Mouse (Mus musculus): ENCODE data around the gene Olfr921. TPM values are rescaled to one million over a fixed set of nuclear protein-coding genes. Genes with fewer than 3 reads are reported as not detected.

Gene Olfr921
- not detected in 2 replicates for polyA plus RNA-seq (2015; fragmentation: Nextera tagmentation; extraction: Ambion mirVana)

DNA sequence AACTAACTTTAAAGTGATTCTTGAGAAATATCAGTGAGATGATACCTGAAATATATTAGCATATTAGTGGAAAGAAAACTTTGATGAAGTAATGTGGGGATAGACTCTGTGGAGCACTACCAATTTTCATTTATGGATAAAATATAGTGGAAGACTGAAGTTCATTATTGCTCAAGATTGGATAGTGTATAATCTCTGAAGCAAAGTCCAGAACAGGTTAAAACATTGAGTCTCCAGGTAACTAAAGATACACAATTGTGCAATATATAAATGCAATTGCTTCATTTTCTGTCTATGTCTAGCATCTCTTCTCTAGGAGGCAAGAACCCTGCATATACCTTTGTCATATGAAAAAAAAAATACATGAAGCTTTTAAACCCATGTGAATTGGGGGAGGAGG, at the start of gene Olfr921:
Gene Olfr921, plus strand, starts transcription at position 301 of the 400 bp plus-strand sequence.
- H3K27me3 ChIP-seq: no peaks in the 10 kb centered on the region
- ATAC-seq (replicated peaks; ENCODE audit: low FRiP score): no peak
- H3K9ac ChIP-seq: no peak within 1 kb of the TSS
- H3K9me3 ChIP-seq (replicated peaks): no peaks in the 10 kb centered on the region
- no peak within 1 kb of the TSS for H3K4me2 ChIP-seq
- no peaks in the 10 kb centered on the region for H3K4me1 ChIP-seq
- H3K27ac ChIP-seq: no peak within 1 kb of the TSS
- H3K36me3 ChIP-seq: no peaks in the 10 kb centered on the region
- no peak within 1 kb of the TSS for H3K4me3 ChIP-seq (replicated peaks)

DNA sequence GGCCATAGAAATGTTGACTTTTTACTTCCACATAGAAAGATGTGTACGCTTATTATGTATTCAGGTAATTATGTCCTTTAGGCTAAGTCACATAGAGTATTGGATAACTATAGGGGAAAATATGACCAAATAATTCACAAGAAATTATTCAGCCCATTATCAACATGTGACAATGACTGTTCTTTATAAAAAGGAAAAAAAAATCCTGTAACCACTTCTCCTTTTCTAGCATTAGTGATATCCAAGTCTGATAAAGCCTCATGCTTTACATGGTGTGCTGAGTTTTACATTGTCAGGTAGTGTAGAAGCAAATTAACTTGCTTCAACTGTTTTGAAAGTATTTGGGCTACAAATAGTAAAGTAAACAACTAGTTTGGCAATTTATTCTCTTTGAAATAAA, 48.8 kb upstream of the Olfr921 start:
- Histone ChIP-seq H3K9me3 (replicated peaks) (no peaks in the 10 kb centered on the region), H3K4me3 (replicated peaks) (no peak overlapping the region), H3K27me3 (no peaks in the 10 kb centered on the region), H3K4me1 (peaks cover 7% of the 10 kb centered on the region), H3K27ac (no peak overlapping the region), H3K9ac (no peak overlapping the region), H3K36me3 (peaks cover 38% of the 10 kb centered on the region), H3K4me2 (no peak overlapping the region)
- 98% methylated on average over 1 of the region's 1 CpGs for WGBS
- no peak for ATAC-seq (replicated peaks; ENCODE audit: low FRiP score)

DNA sequence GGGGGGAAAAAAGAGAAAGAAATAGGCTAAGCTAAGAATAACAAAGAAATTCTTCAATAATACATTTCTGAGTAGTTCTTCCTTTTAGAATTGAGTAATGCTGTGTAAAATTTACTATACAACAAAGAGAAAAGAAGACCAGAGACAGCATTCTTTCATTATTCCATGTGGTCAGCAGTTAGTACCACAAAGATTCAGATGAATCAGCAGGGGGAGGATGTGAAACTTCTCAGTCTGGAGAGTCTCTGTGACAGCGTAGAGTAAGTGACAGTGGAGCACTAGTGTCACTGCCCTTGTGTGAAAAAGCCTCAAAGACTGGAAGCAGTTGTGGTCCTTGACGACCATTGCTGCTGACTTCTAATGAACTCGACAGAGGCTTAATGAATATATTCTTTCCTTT, 44.6 kb upstream of the Olfr921 start:
- no peaks in the 10 kb centered on the region for H3K9me3 ChIP-seq (replicated peaks)
- no peaks in the 10 kb centered on the region for H3K4me1 ChIP-seq
- no peak overlapping the region for H3K27ac ChIP-seq
- H3K36me3 ChIP-seq: peaks cover 32% of the 10 kb centered on the region
- 82% methylated on average over 3 of the region's 3 CpGs for WGBS
- H3K9ac ChIP-seq: no peak overlapping the region
- H3K27me3 ChIP-seq: no peaks in the 10 kb centered on the region
- no peak overlapping the region for H3K4me2 ChIP-seq
- H3K4me3 ChIP-seq (replicated peaks): no peak overlapping the region
- ATAC-seq (replicated peaks; ENCODE audit: low FRiP score): no peak

GRCm38 (mm10) chr9:38741408-38741807, 31.5 kb upstream of the Olfr921 start:
- peaks cover 13% of the 10 kb centered on the region for H3K36me3 ChIP-seq
- no peak for ATAC-seq (replicated peaks; ENCODE audit: low FRiP score)
- 82% methylated on average over 1 of the region's 1 CpGs for WGBS

GRCm38 (mm10) chr9:38744619-38745315, 28.1 kb upstream of the Olfr921 start:
- Histone ChIP-seq H3K9me3 (replicated peaks) (no peaks in the 10 kb centered on the region), H3K36me3 (peaks cover 8% of the 10 kb centered on the region), H3K27me3 (no peaks in the 10 kb centered on the region), H3K9ac (no peak overlapping the region), H3K4me1 (no peaks in the 10 kb centered on the region), H3K4me2 (no peak overlapping the region), H3K27ac (no peak overlapping the region), H3K4me3 (replicated peaks) (no peak overlapping the region)
- 92% methylated on average over 4 of the region's 4 CpGs for WGBS
- ATAC-seq (replicated peaks; ENCODE audit: low FRiP score): no peak

More at GRCm38 (mm10) chr9:38741408-38741807, 31.5 kb upstream of the Olfr921 start:
- no peak overlapping the region for H3K9ac ChIP-seq
- no peak overlapping the region for H3K27ac ChIP-seq
- no peaks in the 10 kb centered on the region for H3K27me3 ChIP-seq
- no peak overlapping the region for H3K4me2 ChIP-seq
- no peak overlapping the region for H3K4me3 ChIP-seq (replicated peaks)
- no peaks in the 10 kb centered on the region for H3K9me3 ChIP-seq (replicated peaks)
- H3K4me1 ChIP-seq: no peaks in the 10 kb centered on the region

DNA sequence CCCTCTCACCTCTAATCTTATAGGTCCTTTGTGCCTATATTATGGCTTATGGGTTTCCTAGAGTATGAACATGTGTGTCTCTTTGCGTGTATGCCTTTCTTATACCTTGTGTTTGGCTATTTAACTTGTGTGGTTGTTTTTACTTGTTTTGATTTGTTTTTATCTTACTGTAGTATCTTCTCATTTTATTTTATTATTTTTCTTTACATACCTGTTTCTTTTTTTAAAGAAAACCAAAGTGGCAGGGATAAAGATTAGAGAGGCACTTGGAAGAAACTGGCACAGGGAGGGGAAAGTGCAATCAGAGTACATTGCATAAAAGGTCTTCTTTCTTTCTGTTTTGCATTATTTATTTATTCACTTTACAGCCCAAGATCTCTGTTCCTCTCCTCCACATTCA, 20.9 kb upstream of the Olfr921 start, which contains the start of gene Olfr920:
Gene Olfr920, plus strand, starts transcription at position 301 of the 400 bp plus-strand sequence.
- H3K27ac ChIP-seq: no peak within 1 kb of the TSS
- no peaks in the 10 kb centered on the region for H3K36me3 ChIP-seq
- WGBS: 83% methylated on average over 1 of the region's 1 CpGs
- no peak within 1 kb of the TSS for H3K9ac ChIP-seq
- H3K9me3 ChIP-seq (replicated peaks): no peaks in the 10 kb centered on the region
- no peaks in the 10 kb centered on the region for H3K4me1 ChIP-seq
- no peak for ATAC-seq (replicated peaks; ENCODE audit: low FRiP score)
- H3K4me3 ChIP-seq (replicated peaks): no peak within 1 kb of the TSS
- no peaks in the 10 kb centered on the region for H3K27me3 ChIP-seq
- no peak within 1 kb of the TSS for H3K4me2 ChIP-seq

- H3K27ac ChIP-seq: no peak overlapping the region
- H3K9ac ChIP-seq: no peak overlapping the region
- no peaks in the 10 kb centered on the region for H3K4me1 ChIP-seq
- ATAC-seq (replicated peaks; ENCODE audit: low FRiP score): no peak
- H3K4me2 ChIP-seq: no peak overlapping the region
- H3K27me3 ChIP-seq: no peaks in the 10 kb centered on the region
- no peaks in the 10 kb centered on the region for H3K36me3 ChIP-seq
- no peaks in the 10 kb centered on the region for H3K9me3 ChIP-seq (replicated peaks)
- H3K4me3 ChIP-seq (replicated peaks): no peak overlapping the region
- WGBS: 79% methylated on average over 2 of the region's 2 CpGs
Measured at GRCm38 (mm10) chr9:38792689-38793088, 19.8 kb downstream of the Olfr921 start.

GRCm38 (mm10) chr9:38805696-38806095, 32.8 kb downstream of the Olfr921 start:
- Histone ChIP-seq H3K4me3 (replicated peaks) (no peak overlapping the region), H3K4me1 (no peaks in the 10 kb centered on the region), H3K27ac (no peak overlapping the region), H3K9ac (no peak overlapping the region), H3K27me3 (no peaks in the 10 kb centered on the region), H3K36me3 (no peaks in the 10 kb centered on the region), H3K9me3 (replicated peaks) (no peaks in the 10 kb centered on the region), H3K4me2 (no peak overlapping the region)
- no peak for ATAC-seq (replicated peaks; ENCODE audit: low FRiP score)

GRCm38 (mm10) chr9:38814314-38814713, 41.4 kb downstream of the Olfr921 start, which contains the start of gene Olfr922:
Gene Olfr922 (plus strand): TSS chr9:38814614.
- H3K4me2 ChIP-seq: no peak within 1 kb of the TSS
- no peaks in the 10 kb centered on the region for H3K36me3 ChIP-seq
- no peaks in the 10 kb centered on the region for H3K4me1 ChIP-seq
- ATAC-seq (replicated peaks; ENCODE audit: low FRiP score): no peak
- H3K27ac ChIP-seq: no peak within 1 kb of the TSS
- H3K27me3 ChIP-seq: no peaks in the 10 kb centered on the region
- no peak within 1 kb of the TSS for H3K9ac ChIP-seq
- WGBS: 72% methylated on average over 2 of the region's 2 CpGs
- no peak within 1 kb of the TSS for H3K4me3 ChIP-seq (replicated peaks)
- no peaks in the 10 kb centered on the region for H3K9me3 ChIP-seq (replicated peaks)

DNA sequence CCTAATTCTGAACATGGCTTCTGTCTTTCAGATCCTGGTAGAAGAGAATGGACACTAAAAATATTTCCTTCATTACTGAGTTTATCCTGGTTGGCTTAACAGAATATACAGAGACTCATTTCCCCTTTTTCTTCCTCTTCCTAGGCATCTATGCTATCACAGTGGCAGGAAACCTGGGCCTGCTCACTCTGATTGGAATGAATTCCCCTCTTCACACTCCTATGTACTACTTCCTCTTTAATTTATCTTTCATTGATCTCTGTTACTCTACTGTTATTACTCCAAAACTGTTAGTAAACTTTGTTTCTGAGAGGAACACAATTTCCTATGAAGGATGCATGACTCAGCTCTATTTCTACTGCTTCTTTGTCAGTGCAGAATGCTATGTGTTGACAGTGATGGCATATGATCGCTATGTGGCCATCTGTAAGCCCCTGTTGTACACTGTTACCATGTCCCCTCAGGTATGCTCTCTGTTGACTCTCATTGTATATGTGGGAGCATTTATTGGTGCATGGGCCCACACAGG, 42.7 kb downstream of the Olfr921 start:
- Histone ChIP-seq H3K27ac (no peak overlapping the region), H3K4me3 (replicated peaks) (no peak overlapping the region), H3K36me3 (no peaks in the 10 kb centered on the region), H3K9ac (no peak overlapping the region), H3K27me3 (no peaks in the 10 kb centered on the region), H3K9me3 (replicated peaks) (no peaks in the 10 kb centered on the region), H3K4me2 (no peak overlapping the region), H3K4me1 (no peaks in the 10 kb centered on the region)
- 88% methylated on average over 1 of the region's 1 CpGs for WGBS
- no peak for ATAC-seq (replicated peaks; ENCODE audit: low FRiP score)

DNA sequence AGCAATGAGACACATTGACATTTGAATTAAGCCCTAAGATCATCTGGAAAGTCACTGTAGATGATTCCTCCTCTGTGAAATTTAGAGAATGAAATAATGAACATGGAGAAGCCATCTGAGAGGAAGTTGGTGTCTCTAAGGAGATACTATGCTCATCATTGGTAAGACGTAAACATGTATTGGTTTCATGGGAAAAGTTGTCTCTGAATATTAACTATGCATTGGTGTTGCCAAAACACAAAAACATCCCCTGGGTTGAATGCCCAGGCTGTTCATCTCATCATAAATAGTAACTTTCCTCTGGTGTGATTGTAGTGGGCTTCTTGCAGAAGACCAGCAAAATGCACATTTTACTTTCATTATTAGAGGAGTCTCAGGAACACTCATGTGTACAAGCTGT, 53.4 kb downstream of the Olfr921 start, which contains the start of gene Olfr923:
Gene Olfr923, plus strand, starts transcription at position 301 of the 400 bp plus-strand sequence.
- no peak within 1 kb of the TSS for H3K4me3 ChIP-seq (replicated peaks)
- H3K36me3 ChIP-seq: no peaks in the 10 kb centered on the region
- H3K4me1 ChIP-seq: no peaks in the 10 kb centered on the region
- no peaks in the 10 kb centered on the region for H3K27me3 ChIP-seq
- no peak within 1 kb of the TSS for H3K27ac ChIP-seq
- WGBS: 87% methylated on average over 1 of the region's 1 CpGs
- no peak within 1 kb of the TSS for H3K4me2 ChIP-seq
- no peaks in the 10 kb centered on the region for H3K9me3 ChIP-seq (replicated peaks)
- no peak for ATAC-seq (replicated peaks; ENCODE audit: low FRiP score)
- no peak within 1 kb of the TSS for H3K9ac ChIP-seq
